ENCODE assay signal across 9 mouse cellular contexts in genomic region chr9:54559771-54560471, GRCm38 (mm10). TPM values are rescaled to one million over a fixed set of nuclear protein-coding genes. Genes with fewer than 3 reads are reported as not detected.
DNase-seq lines count a peak whose midpoint lies in the region; ATAC-seq and TF ChIP-seq lines count a peak whose summit lies in the region.
"Had no signal": no experiment of that assay in that cellular context is flagged by ENCODE, and none has a peak within 500 bp of the region (broad histone marks: within the 10 kb centered on the region; RNA-seq: fewer than 3 reads in every experiment).

Cib2 (minus strand) TSS chr9:54560218.

- no peak for TF ChIP-seq CTCF in bone marrow macrophage, adult 2 months (IDR thresholded peaks at IDR 0.05; ENCODE audit: low read depth, low read length)

- no peaks in the 10 kb centered on the region for H3K9me3 ChIP-seq in embryonic facial prominence, embryonic 15.5 days (replicated peaks)
- no peaks in the 10 kb centered on the region for H3K9me3 ChIP-seq in kidney, embryonic 14.5 days (ENCODE audit: control insufficient read depth, low read length)
- H3K9me3 ChIP-seq in limb, embryonic 15.5 days, result no peaks in the 10 kb centered on the region

- ATAC-seq in embryonic facial prominence, embryonic 15.5 days (ENCODE audit: insufficient number of reproducible peaks, low FRiP score, low TSS enrichment, low read depth), result peak; percentile 91
- peak; percentile 98 for ATAC-seq in kidney, embryonic 14.5 days (ENCODE audit: low FRiP score, low TSS enrichment)
- ATAC-seq in limb, embryonic 15.5 days (ENCODE audit: insufficient number of reproducible peaks, low FRiP score, low TSS enrichment, low read depth), result peak; percentile 89

- peak; percentile 37 for DNase-seq in 3T3-L1 (ENCODE audit: low read depth, low spot score)
- DNase-seq in heart, adult 9 months (ENCODE audit: low spot score in 2 of 2), result peak; percentile 78 to 79
- DNase-seq in monocyte, adult 2 months (ENCODE audit: low read depth in 1 of 2, low spot score in 2 of 2), result peak; percentile 24 to 48
- peak; percentile 52 to 64 for DNase-seq in spleen, postnatal 14 days (ENCODE audit: low spot score in 2 of 2)

- no peaks in the 10 kb centered on the region for H3K27me3 ChIP-seq in embryonic facial prominence, embryonic 15.5 days
- H3K27me3 ChIP-seq in kidney, embryonic 14.5 days (ENCODE audit: control insufficient read depth, insufficient read depth, low read length), result no peaks in the 10 kb centered on the region
- H3K27me3 ChIP-seq in limb, embryonic 15.5 days, result no peaks in the 10 kb centered on the region
- H3K27me3 ChIP-seq: CH12.LX had no signal

- no peaks in the 10 kb centered on the region for H3K36me3 ChIP-seq in embryonic facial prominence, embryonic 15.5 days
- no peaks in the 10 kb centered on the region for H3K36me3 ChIP-seq in kidney, embryonic 14.5 days (ENCODE audit: control insufficient read depth, insufficient read depth, low read length)
- H3K36me3 ChIP-seq in limb, embryonic 15.5 days, result no peaks in the 10 kb centered on the region

- no peak for TF ChIP-seq POLR2A in bone marrow macrophage, adult 2 months (IDR thresholded peaks at IDR 0.05; ENCODE audit: borderline replicate concordance, low read depth, low read length)

- no peak within 1 kb of the TSS for H3K27ac ChIP-seq in bone marrow macrophage, adult 2 months (ENCODE audit: insufficient read depth, low read depth, low read length)
- no peak within 1 kb of the TSS for H3K27ac ChIP-seq in embryonic facial prominence, embryonic 15.5 days (replicated peaks)
- H3K27ac ChIP-seq in kidney, embryonic 14.5 days (ENCODE audit: low read depth, low read length), result no peak within 1 kb of the TSS
- H3K27ac ChIP-seq in limb, embryonic 15.5 days, result no peak within 1 kb of the TSS

- WGBS in embryonic facial prominence, embryonic 15.5 days, result 1% methylated on average over 53 of the region's 54 CpGs
- WGBS in kidney, embryonic 14.5 days, result 2% methylated on average over 33 of the region's 54 CpGs
- WGBS in limb, embryonic 15.5 days, result 2% methylated on average over 48 of the region's 54 CpGs

- peak within 1 kb of the TSS; percentile 69 for H3K4me3 ChIP-seq in bone marrow macrophage, adult 2 months (ENCODE audit: insufficient read depth, low read length)
- H3K4me3 ChIP-seq in embryonic facial prominence, embryonic 15.5 days (replicated peaks), result peak within 1 kb of the TSS; percentile 65
- H3K4me3 ChIP-seq in kidney, embryonic 14.5 days (ENCODE audit: low read length), result peak within 1 kb of the TSS; percentile 52
- peak within 1 kb of the TSS; percentile 64 for H3K4me3 ChIP-seq in limb, embryonic 15.5 days

- peaks cover 11% of the 10 kb centered on the region for H3K4me1 ChIP-seq in bone marrow macrophage, adult 2 months (ENCODE audit: control insufficient read depth, insufficient read depth, low read length)
- peaks cover 11% of the 10 kb centered on the region; the same call in 1 of the 2 replicates for H3K4me1 ChIP-seq in embryonic facial prominence, embryonic 15.5 days
- H3K4me1 ChIP-seq in kidney, embryonic 14.5 days (ENCODE audit: control insufficient read depth, insufficient read depth, low read length), result 0 out of 2 replicates have a peak, but pooled peaks cover 7% of the 10 kb centered on the region
- peaks cover 18% of the 10 kb centered on the region for H3K4me1 ChIP-seq in limb, embryonic 15.5 days

- H3K9ac ChIP-seq in embryonic facial prominence, embryonic 15.5 days, result peak within 1 kb of the TSS; percentile 62
- peak within 1 kb of the TSS; percentile 52; the same call in 1 of the 2 replicates for H3K9ac ChIP-seq in kidney, embryonic 14.5 days (ENCODE audit: low read depth, low read length)
- peak within 1 kb of the TSS; percentile 61 for H3K9ac ChIP-seq in limb, embryonic 15.5 days

- H3K4me2 ChIP-seq in embryonic facial prominence, embryonic 15.5 days (replicated peaks), result peak within 1 kb of the TSS; percentile 90
- H3K4me2 ChIP-seq in kidney, embryonic 14.5 days (replicated peaks; ENCODE audit: low read depth, low read length), result peak within 1 kb of the TSS; percentile 84
- H3K4me2 ChIP-seq in limb, embryonic 15.5 days, result peak within 1 kb of the TSS; percentile 91

RNA-seq across cellular contexts. Expression of gene Cib2, which starts in this region (rescaled TPM):
- 14.4 and 14.6 TPM in 2 replicates for polyA plus RNA-seq in bone marrow macrophage, adult 2 months (2012; ENCODE audit: insufficient read depth, insufficient read length, missing spikeins)
- polyA plus RNA-seq in embryonic facial prominence, embryonic 15.5 days (2015; fragmentation: Nextera tagmentation; extraction: Ambion mirVana), result 25.2 and 25.7 TPM in 2 replicates
- 20.0 and 20.6 TPM in 2 replicates for polyA plus RNA-seq in kidney, embryonic 14.5 days (2014; fragmentation: Nextera tagmentation; extraction: Ambion mirVana)
- 19.8 and 23.0 TPM in 2 replicates for polyA plus RNA-seq in limb, embryonic 15.5 days (2015; fragmentation: Nextera tagmentation; extraction: Ambion mirVana)
